Mouse (Mus musculus) kidney, adult 2 months (tissue): ENCODE measurements around the gene Msi2.

Experiments used
- CTCF ChIP-seq: fragments of 200-500 bp; conservative IDR thresholded peaks from 2 replicates; pipeline ENCODE4 v1.5.1; 2011; ENCODE audit warnings: low read depth, mild to moderate bottlenecking, control low read depth, low read length, moderate library complexity, mixed read lengths; ENCODE audit not compliant: insufficient read depth, insufficient read length
- POLR2A ChIP-seq: fragments of 200-500 bp; IDR thresholded peaks from one replicate; pipeline ENCODE4 v1.6.1; 2011; ENCODE audit warnings: low read depth, low read length, control low read depth

DNA sequence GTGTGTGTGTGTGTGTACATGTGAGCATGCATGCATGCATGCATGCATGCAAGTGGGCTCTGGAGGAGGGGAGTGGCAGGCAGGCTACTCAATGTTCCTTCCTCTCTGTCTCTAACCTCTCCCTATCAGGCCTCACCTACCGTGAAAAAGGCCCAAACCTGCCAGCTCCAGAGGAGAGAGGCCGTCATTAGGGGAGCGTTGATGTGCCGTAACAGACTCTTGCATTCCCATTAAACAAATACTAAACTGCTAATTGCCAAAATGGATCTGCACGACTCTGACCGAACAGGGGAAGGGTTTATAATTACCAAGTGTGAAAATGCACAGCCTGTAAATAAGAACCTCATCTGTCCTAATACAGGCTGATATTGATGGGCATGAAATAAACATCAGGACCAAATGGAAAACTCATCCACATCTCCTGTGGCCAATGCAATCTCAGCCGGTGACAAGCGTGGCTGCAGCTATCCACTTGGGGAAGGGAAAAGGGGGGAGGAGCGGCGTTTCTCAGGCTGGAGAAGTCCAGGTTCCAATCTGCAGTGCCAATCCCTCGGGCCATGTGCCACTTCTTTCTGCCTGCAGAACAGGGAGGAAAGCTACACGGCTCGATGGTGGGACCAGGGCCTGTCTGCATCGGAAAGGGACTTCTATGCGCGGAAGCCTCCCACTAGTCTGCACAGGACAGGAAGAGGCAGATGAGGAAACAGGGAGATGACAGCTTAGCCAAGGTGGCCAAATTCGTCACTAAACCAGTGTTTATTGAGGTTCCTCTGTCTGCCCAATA is 229.2 kb downstream of the Msi2 start:
- TF ChIP-seq CTCF (no peak), POLR2A (no peak)
